27 mouse cellular contexts compared by ENCODE assay signal in genomic region chr10:115830726-115831125, GRCm38 (mm10). TPM values are rescaled to one million over a fixed set of nuclear protein-coding genes. Genes with fewer than 3 reads are reported as not detected.
DNase-seq lines count a peak whose midpoint lies in the region; ATAC-seq and TF ChIP-seq lines count a peak whose summit lies in the region.
"Had no signal": no experiment of that assay in that cellular context is flagged by ENCODE, and none has a peak within 500 bp of the region (broad histone marks: within the 10 kb centered on the region; RNA-seq: fewer than 3 reads in every experiment).

No protein-coding gene starts in this region.

- H3K27me3 ChIP-seq in stomach, embryonic 15.5 days (replicated peaks) = no peaks in the 10 kb centered on the region
- H3K27me3 ChIP-seq: CH12.LX; forebrain, embryonic 12.5 days; forebrain, embryonic 15.5 days; heart, embryonic 13.5 days; hindbrain, embryonic 15.5 days had no signal

- 61% methylated on average over 3 of the region's 3 CpGs for WGBS in stomach, embryonic 15.5 days

- no peaks in the 10 kb centered on the region for H3K4me1 ChIP-seq in stomach, embryonic 15.5 days
- H3K4me1 ChIP-seq: forebrain, embryonic 12.5 days; forebrain, embryonic 15.5 days; heart, embryonic 10.5 days; hindbrain, embryonic 15.5 days had no signal

- no peak overlapping the region for H3K4me2 ChIP-seq in stomach, embryonic 15.5 days
- H3K4me2 ChIP-seq: forebrain, embryonic 12.5 days; forebrain, embryonic 15.5 days; heart, embryonic 13.5 days; hindbrain, embryonic 15.5 days had no signal

- peak overlapping the region; percentile 54; the same call in 1 of the 2 replicates for H3K27ac ChIP-seq in stomach, embryonic 15.5 days
- H3K27ac ChIP-seq in layer of hippocampus, adult 2 months = no peak overlapping the region
- H3K27ac ChIP-seq: forebrain, embryonic 12.5 days; forebrain, embryonic 15.5 days; heart, adult 2 months; heart, embryonic 10.5 days; heart, embryonic 13.5 days; hindbrain, embryonic 15.5 days had no signal

- no peak for ATAC-seq in stomach, embryonic 15.5 days (ENCODE audit: insufficient read depth, low FRiP score, low read depth)
- ATAC-seq: activated CD4-positive, CD25-positive, alpha-beta regulatory T cell, adult 4 months; forebrain, embryonic 15.5 days had no signal

- TF ChIP-seq CTCF in layer of hippocampus, adult 2 months (conservative IDR thresholded peaks at IDR 0.05) = no peak

- no peaks in the 10 kb centered on the region for H3K36me3 ChIP-seq in stomach, embryonic 15.5 days
- H3K36me3 ChIP-seq: forebrain, embryonic 12.5 days; forebrain, embryonic 15.5 days; G1E; heart, embryonic 10.5 days; heart, embryonic 13.5 days; hindbrain, embryonic 15.5 days had no signal

- H3K9me3 ChIP-seq in stomach, embryonic 15.5 days = no peaks in the 10 kb centered on the region
- H3K9me3 ChIP-seq: forebrain, embryonic 12.5 days; forebrain, embryonic 15.5 days; heart, embryonic 10.5 days; heart, embryonic 13.5 days; hindbrain, embryonic 15.5 days had no signal

- DNase-seq in retina, postnatal 1 day = peak; percentile 64
- DNase-seq in retina, embryonic 14.5 days (ENCODE audit: low spot score) = no peak
- DNase-seq in fibroblast of lung, adult 2 months (ENCODE audit: low read depth) = peak; percentile 56
- DNase-seq in T-cell, adult 2 months (ENCODE audit: low spot score) = no peak
- DNase-seq in layer of hippocampus, adult 2 months (ENCODE audit: low spot score in 2 of 2) = no peak
- no peak for DNase-seq in testis, postnatal 10 days (ENCODE audit: low spot score)
- DNase-seq: adrenal gland, postnatal 10 days; adrenal gland, postnatal 36 days; B cell, adult 2 months; cerebellum, adult 18-20 months; cerebellum, adult 9-11 months; cerebellum, postnatal 25 days; gastrocnemius, postnatal 10 days; gastrocnemius, postnatal 36 days; heart, adult 2 months; heart, postnatal 14 days; heart, postnatal 4 days had no signal

- H3K9ac ChIP-seq in stomach, embryonic 15.5 days = no peak overlapping the region
- H3K9ac ChIP-seq: forebrain, embryonic 12.5 days; forebrain, embryonic 15.5 days; heart, embryonic 13.5 days; hindbrain, embryonic 15.5 days had no signal

- H3K4me3 ChIP-seq in stomach, embryonic 15.5 days (replicated peaks) = no peak overlapping the region
- H3K4me3 ChIP-seq in layer of hippocampus, adult 2 months = no peak overlapping the region
- H3K4me3 ChIP-seq: forebrain, embryonic 12.5 days; forebrain, embryonic 15.5 days; heart, adult 2 months; heart, embryonic 10.5 days; heart, embryonic 13.5 days; hindbrain, embryonic 15.5 days had no signal

RNA-seq across cellular contexts. Expression of gene Tspan8, which starts 14.1 kb away (rescaled TPM):
- 126 and 128 TPM in 2 replicates for polyA plus RNA-seq in stomach, embryonic 15.5 days (2015; fragmentation: Nextera tagmentation; extraction: Ambion mirVana)
- total RNA-seq in layer of hippocampus, adult 2 months (2021) = under 1 TPM in 1 of 2 experiments, not detected in 1; 0.26 TPM
- total RNA-seq: granulocyte monocyte progenitor cell, adult 5-6 weeks had no signal
- polyA plus RNA-seq: G1E had no signal

Comparison
In these comparisons a context has a peak if more than half of its experiments do, and no peak if none do; other contexts are left out.
1. DNase-seq: peak in retina, postnatal 1 day (single experiment) and fibroblast of lung, adult 2 months (single experiment); none in retina, embryonic 14.5 days (single experiment), T-cell, adult 2 months (single experiment), layer of hippocampus, adult 2 months (0 of 2) and testis, postnatal 10 days (single experiment).